Mouse (Mus musculus): Measurements from ENCODE around the gene Asphd1.
"Not testable (repeated sequence)": the region's sequence is repeated elsewhere in the genome, so short reads cannot be mapped to it uniquely, and the experiment has no call there.

Asphd1 gene

DNA sequence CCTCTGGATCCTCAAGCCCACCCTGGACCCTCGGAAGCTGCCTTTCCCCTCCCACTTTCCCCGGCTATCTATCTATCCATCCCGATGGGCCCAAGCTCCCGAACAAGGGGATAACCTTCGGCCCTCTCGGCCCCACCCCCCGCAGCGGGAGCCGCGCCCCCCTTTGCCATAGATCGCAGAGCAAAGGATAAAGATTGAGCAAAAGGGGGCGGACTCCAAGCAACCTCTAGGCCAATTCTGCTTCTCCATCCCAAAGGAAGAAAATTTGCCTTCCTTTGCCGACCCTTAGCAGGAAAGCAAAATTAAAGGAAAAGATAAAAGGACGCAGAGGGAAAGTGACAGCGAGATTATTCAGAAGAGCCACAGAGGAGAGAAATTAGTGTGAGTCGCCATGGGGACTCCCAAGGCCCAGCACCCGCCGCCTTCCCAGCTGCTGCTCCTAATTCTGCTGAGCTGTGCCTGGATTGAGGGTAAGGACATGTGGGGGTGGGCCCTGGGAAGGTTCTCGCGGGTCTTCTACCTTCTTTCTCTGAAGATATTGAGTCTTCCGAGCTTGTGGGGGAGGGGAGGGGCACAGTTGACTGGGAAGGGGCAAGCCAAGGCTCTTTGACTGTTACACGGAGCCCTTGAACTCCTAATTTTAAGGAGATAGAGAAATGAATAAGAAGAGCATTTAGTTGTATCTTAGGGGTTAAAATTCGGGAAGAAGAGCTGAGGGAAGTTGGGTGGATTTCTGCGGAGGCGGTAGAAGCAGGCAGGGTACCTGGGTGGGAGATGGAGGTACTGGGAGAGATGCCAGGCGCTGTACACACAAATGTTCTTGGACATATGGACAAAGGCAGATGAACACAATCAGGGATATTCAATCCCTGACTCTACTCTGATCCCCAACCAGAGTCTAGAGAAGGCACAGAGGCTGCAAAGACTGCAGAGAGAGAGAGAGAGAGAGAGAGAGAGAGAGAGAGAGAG, 1.5 kb upstream of the Asphd1 start:
- DNase-seq (ENCODE audit: low spot score): no peak

DNA sequence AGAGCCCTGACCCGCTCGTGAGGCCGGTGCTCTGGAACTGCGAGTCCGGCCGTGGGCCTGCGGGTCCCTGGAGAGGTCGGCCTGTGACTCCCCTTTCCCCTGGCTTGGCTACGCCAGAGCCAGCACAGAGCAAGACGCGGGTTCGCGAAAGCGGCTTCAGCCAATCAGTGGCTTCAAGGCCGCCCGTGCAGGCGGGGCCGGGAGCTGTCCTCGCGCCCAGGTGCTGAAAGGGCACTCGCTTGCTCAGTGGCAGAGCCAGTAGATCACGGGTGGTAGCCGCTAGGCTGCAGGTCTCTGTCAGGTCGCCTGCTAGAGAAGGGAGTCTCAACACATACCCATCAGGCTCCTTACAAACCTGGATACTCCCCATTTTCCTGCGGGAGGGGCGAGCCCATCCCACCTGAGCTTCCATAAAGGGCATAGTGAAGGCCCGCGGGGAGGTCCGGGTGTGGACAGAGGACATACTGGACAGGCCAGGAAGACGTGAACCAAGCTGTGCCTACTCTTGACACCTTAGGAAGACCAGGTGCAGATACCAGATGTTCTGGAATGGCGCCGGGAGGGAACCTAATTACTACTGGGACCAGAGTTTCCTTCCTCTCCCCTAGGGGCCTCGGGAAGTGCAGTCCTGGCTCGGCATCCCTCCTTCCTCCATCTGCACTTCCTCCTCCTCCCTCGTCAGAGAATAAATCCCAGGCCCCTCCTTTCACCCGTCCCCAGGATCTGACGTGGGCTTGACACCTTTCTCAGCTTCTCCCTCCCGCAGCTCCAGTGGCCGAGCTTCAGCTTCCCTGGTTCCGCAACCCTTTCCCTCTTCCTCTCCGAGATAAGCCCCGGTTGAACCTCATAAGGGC, 638 bp upstream of the Asphd1 start, which contains the start of gene Sez6l2:
Gene Sez6l2 (plus strand): TSS at position 771 of the 854 bp plus-strand sequence.
- peak; percentile 80 for DNase-seq (ENCODE audit: low spot score)

DNA sequence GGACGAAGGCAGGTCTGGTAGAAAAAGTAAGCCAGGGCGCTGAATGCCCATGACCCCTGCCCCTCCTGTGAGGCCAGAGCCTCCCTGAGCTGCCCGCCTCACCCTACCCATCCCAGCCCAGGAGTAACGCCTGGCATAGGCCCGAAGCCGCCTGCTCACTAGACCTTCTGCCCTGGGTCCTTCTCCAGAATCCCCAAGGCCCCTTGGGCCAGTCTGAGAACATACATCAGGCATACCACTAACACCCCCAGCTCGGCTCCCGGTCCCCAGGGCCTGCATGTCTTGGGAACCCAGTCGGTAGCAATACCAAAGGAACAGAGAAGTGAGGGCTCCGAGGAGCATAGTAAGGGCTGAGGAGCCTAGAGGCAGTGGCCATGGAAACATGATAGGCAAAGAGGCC, 756 bp downstream of the Asphd1 start:
- DNase-seq (ENCODE audit: low spot score): no peak

DNA sequence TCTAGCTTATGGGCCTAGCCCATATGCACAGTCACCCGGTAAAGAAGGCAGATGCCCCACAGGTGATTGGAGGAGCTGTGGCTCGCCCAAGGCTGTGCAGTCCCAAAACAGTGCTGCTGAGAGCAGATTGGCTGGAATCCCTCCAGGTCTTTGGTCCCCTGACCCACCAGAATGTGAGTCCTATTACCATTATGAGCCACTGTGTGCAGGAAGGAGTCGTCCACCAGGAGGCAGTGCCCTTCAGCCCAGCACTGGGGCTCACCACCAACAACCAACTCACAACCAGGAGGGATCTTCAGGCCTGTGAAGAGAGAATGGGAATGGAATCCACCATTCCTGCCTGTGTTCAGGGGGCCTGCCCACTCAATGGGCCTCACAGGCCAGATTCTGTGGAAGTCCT, 2.9 kb downstream of the Asphd1 start:
- DNase-seq (ENCODE audit: low spot score): no peak

DNA sequence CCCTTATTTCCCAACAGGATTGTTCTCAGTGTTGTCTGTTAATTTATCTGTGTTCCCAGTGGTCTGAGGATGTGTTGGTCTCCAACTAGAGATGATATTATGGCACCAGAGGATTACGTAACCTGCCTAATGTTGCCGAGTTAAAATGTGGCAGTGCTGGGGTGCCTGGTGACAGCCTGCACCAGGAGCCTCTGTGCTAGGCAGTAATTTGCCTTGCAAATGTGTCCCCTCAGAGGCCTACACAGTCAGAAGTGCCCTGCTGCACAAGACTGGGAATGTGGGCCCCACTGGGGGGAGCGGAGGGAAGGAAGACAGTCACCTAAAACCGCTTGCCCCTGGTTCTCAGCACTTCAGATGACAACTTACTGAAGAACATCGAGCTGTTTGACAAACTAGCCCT, 7.6 kb downstream of the Asphd1 start:
- no peak for DNase-seq (ENCODE audit: low spot score)

DNA sequence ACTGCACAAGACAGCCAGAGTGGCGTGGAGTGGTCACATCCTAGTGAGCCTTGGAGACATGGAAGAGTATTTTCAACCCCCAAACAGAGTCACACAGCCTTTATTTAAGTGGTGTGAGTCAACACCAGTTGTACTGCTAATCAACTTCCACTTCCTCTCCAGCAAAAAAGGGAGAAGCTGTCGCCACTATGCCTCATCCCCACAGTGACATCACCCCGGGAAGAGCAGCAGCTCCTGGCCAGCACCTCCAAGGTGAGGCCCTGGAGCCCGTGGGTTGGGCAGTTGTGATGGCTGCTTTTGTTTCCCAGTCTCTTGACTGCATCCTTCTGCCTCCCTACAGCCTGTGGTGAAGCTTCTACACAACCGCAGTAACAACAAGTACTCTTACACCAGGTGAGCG, 8.2 kb downstream of the Asphd1 start:
- no peak for DNase-seq (ENCODE audit: low spot score)

DNA sequence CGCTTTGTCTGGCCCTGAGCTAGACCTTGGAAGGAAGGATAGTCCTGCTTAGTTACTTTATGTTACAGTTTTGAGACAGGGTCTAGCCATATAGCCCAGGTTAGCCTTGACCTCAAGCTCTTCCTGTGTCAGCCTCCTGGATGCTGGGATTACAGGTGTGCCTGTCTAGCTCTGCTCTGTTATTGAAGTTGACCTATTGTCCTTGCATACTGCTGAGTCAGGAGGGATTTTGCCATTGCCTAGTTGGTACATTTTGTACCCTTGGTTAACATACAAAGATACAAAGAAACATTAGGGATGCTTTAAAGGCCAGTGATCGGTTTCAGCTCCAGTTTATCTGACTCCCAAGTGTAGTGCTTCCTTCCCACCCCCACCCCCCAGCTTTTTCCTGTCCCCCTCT, 16.7 kb downstream of the Asphd1 start:
- no peak for DNase-seq (ENCODE audit: low spot score)

DNA sequence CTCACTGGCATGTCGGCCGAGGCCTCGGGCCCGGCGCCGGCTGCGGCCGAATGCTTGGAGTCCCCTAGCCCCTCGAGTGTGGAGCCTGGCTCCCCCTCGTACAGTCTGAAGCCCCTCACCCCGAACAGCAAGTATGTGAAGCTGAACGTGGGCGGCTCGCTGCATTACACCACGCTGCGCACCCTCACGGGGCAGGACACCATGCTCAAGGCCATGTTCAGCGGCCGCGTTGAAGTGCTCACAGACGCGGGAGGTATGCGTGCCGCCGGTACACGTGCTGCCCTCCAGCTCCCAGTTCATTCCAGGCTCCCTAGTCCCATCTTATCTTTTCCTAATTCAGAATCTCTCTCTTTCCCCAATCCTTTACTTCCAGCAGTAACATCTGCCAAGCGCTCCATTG, 20.3 kb downstream of the Asphd1 start:
- DNase-seq (ENCODE audit: low spot score): no peak

DNA sequence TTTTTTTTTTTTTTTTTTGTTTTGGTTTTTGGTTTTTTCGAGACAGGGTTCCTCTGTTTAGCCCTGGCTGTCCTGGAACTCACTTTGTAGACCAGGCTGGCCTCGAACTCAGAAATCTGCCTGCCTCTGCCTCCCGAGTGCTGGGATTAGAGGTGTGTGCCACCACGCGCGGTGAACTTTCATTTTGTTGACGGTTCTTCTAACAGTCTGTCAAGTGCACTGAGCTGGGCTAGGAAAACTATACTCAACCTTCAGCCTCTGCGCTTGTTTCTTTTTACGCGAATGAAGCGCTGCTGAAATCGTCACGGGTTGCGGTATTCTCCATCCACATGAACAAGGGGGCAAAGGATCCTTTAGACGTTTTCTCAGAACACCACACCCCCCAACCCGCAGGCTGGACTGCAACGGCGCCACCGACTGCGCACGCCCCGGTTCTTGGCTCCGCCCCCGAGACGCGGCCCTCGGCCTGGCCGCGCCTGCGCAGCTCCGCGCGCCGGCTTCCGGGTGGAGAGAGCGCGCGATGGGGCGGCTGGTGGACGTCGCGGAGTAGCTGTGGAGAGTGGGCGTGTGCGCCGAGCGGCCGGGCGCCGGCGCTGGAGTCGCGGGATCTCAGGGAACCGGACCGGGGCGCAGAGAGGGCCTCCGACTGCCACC, 20.9 kb downstream of the Asphd1 start, which contains the start of gene Kctd13:
Gene Kctd13 (plus strand): TSS at position 496 of the 654 bp plus-strand sequence.
- DNase-seq (ENCODE audit: low spot score): peak; percentile 89

DNA sequence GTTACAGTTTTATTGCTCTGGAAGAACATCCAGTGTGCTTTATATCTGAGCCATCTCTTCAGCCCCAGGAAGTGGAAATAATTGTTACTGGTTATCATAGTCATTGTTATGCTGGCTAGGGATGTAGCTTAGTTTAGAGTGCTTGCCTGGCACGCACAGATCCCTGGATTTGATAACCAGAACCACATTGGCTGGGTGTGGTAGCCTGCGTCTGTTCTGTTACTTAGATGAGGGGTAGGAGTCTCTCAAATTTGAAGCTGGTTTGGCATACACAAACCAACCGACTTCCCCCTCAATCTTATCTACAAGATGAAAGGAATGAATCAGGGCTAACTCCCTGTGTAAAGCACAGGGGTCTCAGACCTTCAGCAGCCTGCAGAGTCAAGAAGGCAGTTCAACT, 23.1 kb downstream of the Asphd1 start:
- no peak for DNase-seq (ENCODE audit: low spot score)

DNA sequence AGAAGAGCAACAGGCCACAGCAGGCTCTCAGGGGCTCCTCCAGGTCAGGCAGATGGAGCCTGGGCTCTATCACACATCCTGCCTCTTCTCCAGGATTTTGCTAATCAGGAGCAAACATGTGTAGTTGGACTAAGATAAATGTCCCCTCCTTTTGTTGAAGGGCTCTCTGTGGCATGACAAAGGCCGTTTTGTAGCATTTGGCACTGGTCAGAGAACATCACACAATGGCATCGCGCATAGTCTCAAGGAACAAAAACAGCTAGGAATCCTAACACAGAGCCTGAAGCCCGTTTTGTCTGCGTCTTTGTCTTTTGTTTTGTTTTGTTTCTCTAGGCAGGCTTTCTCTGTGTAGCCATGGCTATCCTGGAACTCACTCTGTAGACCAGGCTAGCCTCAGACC, 25.4 kb downstream of the Asphd1 start:
- no peak for DNase-seq (ENCODE audit: low spot score)

DNA sequence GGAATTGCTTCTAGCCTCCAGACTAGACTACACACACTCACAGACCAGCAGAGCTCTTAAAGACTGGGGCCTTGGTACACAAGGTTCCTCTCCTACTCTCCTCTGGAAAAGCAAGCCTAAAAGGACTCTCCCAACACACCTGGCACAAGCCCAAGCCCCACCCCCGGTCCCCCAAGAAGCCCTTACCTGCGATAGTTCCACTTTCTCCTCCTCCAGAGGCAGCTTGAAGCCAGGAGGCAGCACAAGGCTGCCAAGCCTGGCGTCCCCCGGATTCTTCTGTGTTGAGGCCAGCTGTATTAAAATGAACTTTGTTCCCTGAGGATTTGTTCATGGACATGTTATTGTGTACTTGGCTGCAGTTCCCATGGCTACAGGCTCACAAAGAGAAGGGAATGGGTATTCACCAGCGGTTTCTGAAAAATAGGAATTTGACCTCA, 26.7 kb downstream of the Asphd1 start, which contains the start of gene Tmem219:
Gene Tmem219 (minus strand): TSS at position 294 of the 437 bp plus-strand sequence.
- peak; percentile 39 for DNase-seq (ENCODE audit: low spot score)

DNA sequence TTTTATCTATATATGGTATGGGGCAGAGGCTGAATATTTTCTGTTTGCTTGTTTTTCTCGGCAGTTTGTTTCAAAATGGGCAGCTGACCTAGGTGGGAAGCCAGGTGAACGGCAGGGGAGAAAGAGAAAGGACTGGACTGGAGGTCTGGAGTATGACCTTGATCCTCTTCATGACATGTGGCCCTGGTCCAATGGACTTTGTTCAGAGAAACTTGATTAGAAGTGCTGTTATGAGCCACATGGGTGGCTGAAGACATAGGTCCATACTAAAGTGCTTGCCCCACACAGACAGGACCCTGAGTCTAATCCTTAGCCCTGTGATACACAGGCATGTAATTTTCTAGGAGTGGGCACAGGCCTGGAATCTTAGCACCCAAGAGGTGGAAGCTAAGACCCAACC, 27.8 kb downstream of the Asphd1 start:
- no peak for DNase-seq (ENCODE audit: low spot score)

DNA sequence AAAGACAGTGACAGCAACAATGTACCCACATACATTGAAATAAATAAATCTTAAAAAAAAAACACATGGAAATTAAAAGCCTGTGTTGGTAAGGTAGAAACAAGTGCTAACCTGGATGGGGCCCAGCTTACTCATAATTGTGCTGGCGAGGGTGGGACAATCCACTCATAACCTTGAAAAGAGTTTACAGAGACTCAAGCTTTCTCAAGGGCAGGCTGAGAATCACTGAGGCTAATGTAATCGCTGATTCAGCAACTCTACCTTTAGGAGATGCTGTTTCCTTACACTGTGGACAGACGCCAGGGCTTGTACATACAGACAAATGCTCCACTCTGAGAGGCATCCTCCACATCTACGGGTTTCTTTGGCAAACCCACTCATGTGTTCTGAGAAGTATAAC, 29.4 kb downstream of the Asphd1 start:
- DNase-seq (ENCODE audit: low spot score): no peak

DNA sequence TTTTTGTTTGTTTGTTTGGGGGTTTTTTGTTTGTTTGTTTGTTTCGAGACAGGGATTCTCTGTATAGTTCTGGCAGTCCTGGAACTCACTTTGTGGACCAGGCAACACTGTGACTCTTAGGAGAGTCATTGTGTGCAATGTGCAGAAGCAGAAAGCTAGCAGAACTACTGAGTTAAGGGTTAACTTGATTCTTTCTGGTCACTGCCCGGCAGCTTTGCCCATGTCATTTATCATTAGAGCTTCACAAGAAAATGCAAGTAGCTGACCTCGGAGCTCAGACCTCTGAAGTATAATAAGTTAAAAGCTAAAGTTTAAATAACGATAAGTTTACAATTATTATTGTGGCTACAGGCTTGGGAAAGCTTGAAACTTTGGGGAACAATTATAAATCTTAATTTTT, 31.0 kb downstream of the Asphd1 start:
- DNase-seq (ENCODE audit: low spot score): not testable (repeated sequence)

DNA sequence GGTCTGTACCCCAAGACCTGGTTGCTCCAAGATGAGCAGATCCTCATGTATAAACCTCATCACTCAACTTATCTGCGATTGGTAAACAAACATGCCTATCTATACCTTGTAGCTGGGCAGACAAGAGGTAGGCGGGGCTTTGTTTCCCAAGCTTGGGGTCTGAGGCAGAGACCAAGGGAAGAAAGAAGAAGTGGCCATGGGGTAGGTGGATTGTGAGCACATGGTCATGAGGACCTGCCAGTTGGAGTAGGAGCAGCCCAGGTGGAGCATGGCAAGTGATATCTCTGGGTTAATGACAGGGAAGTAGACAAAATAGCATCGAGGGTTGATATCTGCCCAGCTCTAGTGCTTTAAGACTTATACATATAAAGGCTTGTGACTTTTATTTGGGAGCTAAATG, 34.5 kb downstream of the Asphd1 start:
- DNase-seq (ENCODE audit: low spot score): no peak

DNA sequence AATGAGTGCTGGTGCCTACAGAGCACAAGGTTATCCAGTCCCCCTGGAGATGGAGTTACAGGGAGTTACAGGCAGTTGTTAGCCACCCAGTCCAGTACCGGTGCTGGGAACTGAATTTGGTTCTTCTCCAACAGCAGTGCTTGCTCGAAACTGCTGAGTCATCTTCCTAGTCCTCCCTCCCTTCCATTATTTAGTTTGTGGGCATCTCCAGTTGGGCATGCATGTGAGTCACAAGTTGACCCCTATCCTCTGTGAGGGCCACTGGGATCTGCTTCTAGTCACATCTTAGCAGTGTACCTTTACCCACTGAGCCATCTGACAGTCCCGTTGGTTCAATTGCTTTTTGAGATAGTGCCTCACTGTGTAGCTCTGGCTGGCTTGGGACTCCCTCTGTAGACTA, 43.8 kb downstream of the Asphd1 start:
- DNase-seq (ENCODE audit: low spot score): no peak

DNA sequence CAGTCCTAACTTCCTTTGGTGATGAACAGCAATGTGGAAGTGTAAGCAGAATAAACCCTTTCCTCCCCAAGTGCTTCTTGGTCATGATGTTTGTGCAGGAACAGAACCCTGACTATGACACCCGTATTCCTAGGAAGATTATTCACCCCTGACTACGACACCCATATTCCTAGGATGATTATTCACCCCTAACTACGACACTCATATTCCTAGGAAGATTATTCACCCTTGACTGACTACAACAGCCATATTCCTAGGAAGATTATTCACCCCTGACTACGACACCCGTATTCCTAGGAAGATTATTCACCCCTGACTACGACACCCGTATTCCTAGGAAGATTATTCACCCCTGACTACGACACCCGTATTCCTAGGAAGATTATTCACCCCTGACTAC, 49.6 kb downstream of the Asphd1 start:
- not testable (repeated sequence) for DNase-seq (ENCODE audit: low spot score)

DNA sequence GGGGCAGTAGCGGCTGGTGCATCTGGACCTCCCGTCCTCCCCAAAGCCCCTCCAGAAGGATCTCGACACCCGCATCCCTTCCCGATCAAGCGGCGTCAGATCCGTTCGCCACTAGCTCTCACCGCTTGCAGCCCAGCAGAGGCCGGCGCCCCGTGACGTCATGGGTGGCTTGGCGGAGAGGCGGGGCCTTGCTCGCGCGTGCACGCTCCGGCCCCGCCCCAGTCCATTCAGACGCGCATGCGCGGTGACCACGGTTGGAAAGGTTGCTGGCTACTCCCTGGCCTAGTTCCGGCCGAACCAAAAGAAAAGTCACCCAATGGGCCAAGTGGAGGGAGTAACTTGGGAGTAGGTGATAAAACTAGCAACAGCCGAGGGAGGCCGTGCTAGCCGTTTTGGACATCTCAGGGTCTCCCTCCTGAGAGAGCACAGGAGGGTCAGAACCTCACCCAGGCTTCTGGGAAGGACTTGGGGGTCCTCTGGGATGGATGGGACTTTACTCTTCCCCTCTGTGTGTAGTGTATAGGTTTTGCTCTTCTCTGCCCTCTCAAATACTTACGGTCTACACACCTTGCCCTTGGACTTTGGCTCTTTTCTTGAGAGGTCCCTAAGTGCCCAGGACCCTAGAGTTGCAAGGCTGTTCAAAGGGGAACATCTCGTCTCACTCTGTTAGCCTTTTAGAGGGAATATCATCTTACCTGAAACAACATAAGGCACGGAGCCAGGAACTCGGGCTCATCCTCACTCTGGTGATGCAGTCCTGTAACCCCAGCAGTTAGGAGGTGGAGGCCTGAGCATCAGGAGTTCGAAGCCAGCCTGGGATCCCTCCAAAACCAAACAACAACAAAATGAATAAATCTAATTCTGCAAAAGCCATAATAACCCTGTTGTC, 51.0 kb downstream of the Asphd1 start:
- DNase-seq (ENCODE audit: low spot score): peak; percentile 92

DNA sequence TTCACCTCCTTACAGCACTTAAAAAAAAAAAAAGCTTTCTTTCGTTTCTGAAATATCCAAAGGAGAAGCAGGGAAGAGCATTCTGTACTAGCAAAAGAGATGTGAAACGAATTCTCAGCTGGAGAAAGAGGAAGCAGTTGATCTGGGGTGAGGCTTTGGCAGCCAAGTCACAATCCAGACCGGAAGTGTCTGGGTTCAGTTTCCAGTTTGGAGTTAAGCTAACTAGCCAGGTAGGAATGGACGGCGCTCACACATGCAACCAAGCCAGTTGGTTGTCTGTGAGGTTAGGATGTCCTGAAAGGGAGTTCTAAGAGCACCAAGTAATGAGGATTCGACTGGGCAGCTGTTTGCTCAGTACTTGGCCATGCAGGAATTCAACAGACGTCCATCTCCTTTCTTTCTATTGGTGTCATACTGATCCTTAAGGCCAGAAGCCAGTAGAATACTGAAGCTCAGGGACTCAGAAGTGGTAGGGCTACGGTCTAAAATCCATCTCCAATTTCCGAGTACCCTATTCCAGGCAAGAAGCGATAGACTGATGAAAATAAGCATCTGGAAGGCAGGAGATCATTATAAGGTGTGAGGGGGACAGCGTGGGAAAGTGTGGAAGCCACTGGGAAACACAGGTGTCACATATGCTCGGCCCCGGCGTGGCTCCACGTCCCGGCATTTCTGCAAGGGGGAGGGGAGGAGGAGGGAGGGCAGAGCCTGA, 51.8 kb downstream of the Asphd1 start:
- DNase-seq (ENCODE audit: low spot score): no peak

Data from ovary, adult 18-20 months (tissue).